Mouse (Mus musculus): Measurements from ENCODE around the gene Frmd4b.

- TF ChIP-seq CTCF (IDR thresholded peaks at IDR 0.05) (no peak), POLR2A (IDR thresholded peaks at IDR 0.05; ENCODE audit: insufficient read depth, low read depth, low read length) (no peak), EP300 (IDR thresholded peaks at IDR 0.05; ENCODE audit: insufficient read depth, low read depth, low read length) (no peak)
Observed at GRCm38 (mm10) chr6:97297151-97297550, 320.2 kb downstream of the Frmd4b start.
